In genomic region chr14:100286586-100287241, GRCm38 (mm10) we compare ENCODE assay signal across 8 mouse cellular contexts. TPM values are rescaled to one million over a fixed set of nuclear protein-coding genes. Genes with fewer than 3 reads are reported as not detected.
A peak's percentile ranks its signal among the peaks of the same experiment; 100 is the strongest.
DNase-seq lines count a peak whose midpoint lies in the region; ATAC-seq lines count a peak whose summit lies in the region.

No protein-coding gene starts in this region.

- no peak for ATAC-seq in heart, embryonic 13.5 days (ENCODE audit: extremely low read depth, insufficient number of reproducible peaks, low FRiP score, low TSS enrichment)
- ATAC-seq in neural tube, embryonic 13.5 days (ENCODE audit: low read depth): no peak
- ATAC-seq in megakaryocyte-erythroid progenitor cell, adult 5-6 weeks (replicated peaks; ENCODE audit: low FRiP score, low TSS enrichment, poor library complexity, severe bottlenecking): no peak

- H3K4me3 ChIP-seq in heart, embryonic 13.5 days: peak overlapping the region; percentile 68
- peak overlapping the region; percentile 74 for H3K4me3 ChIP-seq in limb, embryonic 10.5 days
- H3K4me3 ChIP-seq in neural tube, embryonic 13.5 days: peak overlapping the region; percentile 65

- H3K4me2 ChIP-seq in heart, embryonic 13.5 days: peak overlapping the region; percentile 99
- peak overlapping the region; percentile 94 for H3K4me2 ChIP-seq in neural tube, embryonic 13.5 days

- H3K27me3 ChIP-seq in heart, embryonic 13.5 days (replicated peaks): 0 out of 2 replicates have a peak, but pooled peaks cover 2% of the 10 kb centered on the region
- no peaks in the 10 kb centered on the region for H3K27me3 ChIP-seq in limb, embryonic 10.5 days (ENCODE audit: low read depth, poor library complexity, severe bottlenecking)
- H3K27me3 ChIP-seq in neural tube, embryonic 13.5 days: no peaks in the 10 kb centered on the region

- peak overlapping the region; percentile 82 for H3K27ac ChIP-seq in heart, embryonic 13.5 days (replicated peaks)
- H3K27ac ChIP-seq in limb, embryonic 10.5 days: peak overlapping the region; percentile 98
- peak overlapping the region; percentile 96 for H3K27ac ChIP-seq in neural tube, embryonic 13.5 days (replicated peaks)

- H3K9me3 ChIP-seq in heart, embryonic 13.5 days: no peaks in the 10 kb centered on the region
- no peaks in the 10 kb centered on the region for H3K9me3 ChIP-seq in limb, embryonic 10.5 days (replicated peaks)
- H3K9me3 ChIP-seq in neural tube, embryonic 13.5 days: no peaks in the 10 kb centered on the region

- no peaks in the 10 kb centered on the region for H3K36me3 ChIP-seq in heart, embryonic 13.5 days
- H3K36me3 ChIP-seq in limb, embryonic 10.5 days: no peaks in the 10 kb centered on the region
- H3K36me3 ChIP-seq in neural tube, embryonic 13.5 days: no peaks in the 10 kb centered on the region

- H3K4me1 ChIP-seq in heart, embryonic 13.5 days: peaks cover 22% of the 10 kb centered on the region
- peaks cover 55% of the 10 kb centered on the region for H3K4me1 ChIP-seq in limb, embryonic 10.5 days
- peaks cover 31% of the 10 kb centered on the region for H3K4me1 ChIP-seq in neural tube, embryonic 13.5 days (replicated peaks)

- H3K9ac ChIP-seq in heart, embryonic 13.5 days: peak overlapping the region; percentile 83
- H3K9ac ChIP-seq in neural tube, embryonic 13.5 days: peak overlapping the region; percentile 89

- DNase-seq in layer of hippocampus, adult 11-12 months (ENCODE audit: low spot score): peak; percentile 14
- no peak for DNase-seq in layer of hippocampus, postnatal 25 days (ENCODE audit: extremely low spot score in 1 of 2, low spot score in 1 of 2)
- DNase-seq in embryo, embryonic 11 days: peak; percentile 62
- DNase-seq in limb, embryonic 10.5 days (ENCODE audit: low spot score): no peak
- no peak for DNase-seq in thymus, adult 18-20 months

- 6% methylated on average over 19 of the region's 19 CpGs for WGBS in heart, embryonic 13.5 days
- 6% methylated on average over 19 of the region's 19 CpGs for WGBS in limb, embryonic 10.5 days
- 7% methylated on average over 19 of the region's 19 CpGs for WGBS in neural tube, embryonic 13.5 days

RNA-seq across cellular contexts. Expression of gene Klf12, which starts 2.2 kb away (rescaled TPM):
- 10 to 100 TPM; 32.9 to 40.6 TPM for total RNA-seq in layer of hippocampus, postnatal 25 days (2021)
- 4.9 and 5.5 TPM in 2 replicates for polyA plus RNA-seq in heart, embryonic 13.5 days (2015; fragmentation: Nextera tagmentation; extraction: Ambion mirVana)
- polyA plus RNA-seq in limb, embryonic 10.5 days (2016; fragmentation: Nextera tagmentation; extraction: Ambion mirVana): 24.5 and 26.7 TPM in 2 replicates
- polyA plus RNA-seq in neural tube, embryonic 13.5 days (2015; fragmentation: Nextera tagmentation; extraction: Ambion mirVana): 44.4 and 48.1 TPM in 2 replicates
- not detected in 2 replicates for total RNA-seq in megakaryocyte-erythroid progenitor cell, adult 5-6 weeks (2014; fragmentation: Nextera tagmentation)
- total RNA-seq in megakaryocyte-erythroid progenitor cell, adult 5-6 weeks (2017): 6.7 TPM in 1 of 2 replicates, not detected in the other

Comparison
In these comparisons a context has a peak if more than half of its experiments do, and no peak if none do; other contexts are left out.
1. DNase-seq: peak in layer of hippocampus, adult 11-12 months (single experiment) and embryo, embryonic 11 days (single experiment); none in layer of hippocampus, postnatal 25 days (0 of 2), limb, embryonic 10.5 days (single experiment) and thymus, adult 18-20 months (0 of 2).
2. Peak in every context shown above with its lines, with median percentiles within 50 percentile points of each other: H3K27ac ChIP-seq and H3K4me3 ChIP-seq.